Comparison of ENCODE assay signal across 22 mouse cellular contexts in the genomic region with DNA sequence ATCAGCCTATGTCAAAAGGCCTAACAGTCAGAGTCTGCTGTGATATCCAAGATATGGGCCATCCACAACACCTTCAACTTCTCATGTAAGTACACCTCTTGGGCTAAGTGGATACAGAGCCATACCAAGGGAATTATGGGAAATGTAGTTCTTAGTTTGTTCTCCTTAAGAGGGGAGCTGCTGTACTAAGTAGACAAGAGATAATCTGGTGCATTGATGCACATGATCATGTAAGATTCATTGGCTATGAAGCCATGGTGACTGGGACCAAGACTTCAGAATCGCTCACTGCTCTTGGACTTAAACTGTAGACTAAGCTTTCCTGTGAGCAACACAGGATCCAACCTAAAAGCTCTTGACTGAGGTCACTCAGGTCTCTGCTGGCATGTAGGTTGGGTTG. TPM values are rescaled to one million over a fixed set of nuclear protein-coding genes. Genes with fewer than 3 reads are reported as not detected.
DNase-seq lines count a peak whose midpoint lies in the region; ATAC-seq and TF ChIP-seq lines count a peak whose summit lies in the region.
"Had no signal": no experiment of that assay in that cellular context is flagged by ENCODE, and none has a peak within 500 bp of the region (broad histone marks: within the 10 kb centered on the region; RNA-seq: fewer than 3 reads in every experiment).

No protein-coding gene starts in this region.

- H3K9ac ChIP-seq in liver, embryonic 11.5 days (ENCODE audit: low read depth, low read length) = no peak overlapping the region
- H3K9ac ChIP-seq in ES-E14 (ENCODE audit: insufficient read depth, low read depth, low read length, poor library complexity, severe bottlenecking) = no peak overlapping the region

- no peaks in the 10 kb centered on the region for H3K9me3 ChIP-seq in liver, embryonic 11.5 days (ENCODE audit: control insufficient read depth, low read length)
- no peaks in the 10 kb centered on the region for H3K9me3 ChIP-seq in ES-E14 (ENCODE audit: control insufficient read depth, insufficient read depth, low read depth, low read length)
- H3K9me3 ChIP-seq: G1E had no signal

- H3K4me1 ChIP-seq in liver, embryonic 11.5 days (replicated peaks; ENCODE audit: control insufficient read depth, insufficient read depth, low read length) = no peaks in the 10 kb centered on the region
- H3K4me1 ChIP-seq in ES-E14 (ENCODE audit: control insufficient read depth in 2 of 2, insufficient read depth in 2 of 2, low read length in 2 of 2, poor library complexity in 1 of 2) = no peaks in the 10 kb centered on the region
- no peaks in the 10 kb centered on the region for H3K4me1 ChIP-seq in kidney, adult 2 months (ENCODE audit: control insufficient read depth, insufficient read depth, low read length)

- H3K27me3 ChIP-seq in liver, embryonic 11.5 days (replicated peaks; ENCODE audit: control insufficient read depth, insufficient read depth, low read length) = no peaks in the 10 kb centered on the region
- H3K27me3 ChIP-seq in kidney, adult 2 months (replicated peaks; ENCODE audit: control insufficient read depth, insufficient read depth, low read length) = no peaks in the 10 kb centered on the region
- H3K27me3 ChIP-seq: Patski had no signal

- in situ Hi-C loops in ES-E14 (cut with MboI; ENCODE audit: low sequenced_read_pairs in 2 of 2, unreplicated experiment in 2 of 2) = no loop called here

- WGBS in liver, embryonic 11.5 days = 90% methylated on average over 1 of the region's 1 CpGs
- 94% methylated on average over 1 of the region's 1 CpGs for WGBS in kidney, adult 2 months

- no peaks in the 10 kb centered on the region for H3K36me3 ChIP-seq in liver, embryonic 11.5 days (ENCODE audit: control insufficient read depth, insufficient read depth, low read length)
- H3K36me3 ChIP-seq in ES-E14 (ENCODE audit: control insufficient read depth, insufficient read depth, low read length, poor library complexity, severe bottlenecking) = no peaks in the 10 kb centered on the region
- no peaks in the 10 kb centered on the region for H3K36me3 ChIP-seq in kidney, adult 2 months (ENCODE audit: control insufficient read depth, insufficient read depth, low read length)
- H3K36me3 ChIP-seq: G1E had no signal

- TF ChIP-seq POLR2A in kidney, adult 2 months (IDR thresholded peaks at IDR 0.05; ENCODE audit: low read depth, low read length) = no peak

- TF ChIP-seq CTCF in kidney, adult 2 months (conservative IDR thresholded peaks at IDR 0.05; ENCODE audit: insufficient read depth, insufficient read length, low read depth, low read length) = no peak

- no peak for ATAC-seq in liver, embryonic 11.5 days (replicated peaks; ENCODE audit: low FRiP score)
- ATAC-seq: activated CD4-positive, CD25-positive, alpha-beta regulatory T cell, adult 4 months; CD4-positive, CD25-positive, alpha-beta regulatory T cell, adult 4 months; Patski had no signal

- DNase-seq in heart, adult 11 months = peak; percentile 64
- no peak for DNase-seq in heart, postnatal 14 days
- peak; percentile 17 for DNase-seq in liver, embryonic 11.5 days (ENCODE audit: low spot score)
- DNase-seq in liver = no peak
- no peak for DNase-seq in ES-E14 (ENCODE audit: low read depth, low spot score)
- DNase-seq in kidney, adult 2 months = no peak
- DNase-seq: adrenal gland, adult 2 months; adrenal gland, adult 8-10 months; adrenal gland, postnatal 10 days; adrenal gland, postnatal 14 days; adrenal gland, postnatal 25 days; adrenal gland, postnatal 36 days; B cell, adult 2 months; cerebellum, adult 11 months; cerebellum, adult 11-12 months; cerebellum, adult 18-20 months; cerebellum, adult 2 months had no signal

- no peak overlapping the region for H3K4me2 ChIP-seq in liver, embryonic 11.5 days

- intact Hi-C loops in heart, postnatal 14 days (cut with DNase I) = no loop called here

- no peak overlapping the region for H3K27ac ChIP-seq in liver, embryonic 11.5 days (ENCODE audit: low read depth, low read length)
- no peak overlapping the region for H3K27ac ChIP-seq in ES-E14 (ENCODE audit: insufficient read depth, low read depth, low read length, poor library complexity, severe bottlenecking)
- H3K27ac ChIP-seq in kidney, adult 2 months (ENCODE audit: insufficient read depth, low read depth, low read length) = no peak overlapping the region

- H3K4me3 ChIP-seq in liver, embryonic 11.5 days (ENCODE audit: low read depth, low read length) = no peak overlapping the region
- H3K4me3 ChIP-seq in ES-E14 (ENCODE audit: insufficient read depth in 1 of 2, low read depth in 1 of 2, low read length in 2 of 2, poor library complexity in 1 of 2, severe bottlenecking in 1 of 2) = no peak overlapping the region
- H3K4me3 ChIP-seq in kidney, adult 2 months (ENCODE audit: insufficient read depth, low read depth, low read length) = no peak overlapping the region

TF ChIP-seq in ES-E14, 5 proteins besides CTCF, POLR2A, EP300 and RAD21:
- TF ChIP-seq CHD2 (IDR thresholded peaks at IDR 0.05; ENCODE audit: low read depth, low read length) = no peak
- TF ChIP-seq HCFC1 (IDR thresholded peaks at IDR 0.05; ENCODE audit: borderline replicate concordance, insufficient read depth, low read length) = peak; percentile 69; the same call in 1 of the 2 replicates
TF ChIP-seq in ES-E14: peak in this region for 1.

RNA-seq across cellular contexts. Expression of gene Coro2b, which starts 31.0 kb away (rescaled TPM):
- 10 to 100 TPM; 15.7 to 16.5 TPM for total RNA-seq in heart, postnatal 14 days (2021)
- 4.5 and 4.8 TPM in 2 replicates for polyA plus RNA-seq in liver, embryonic 11.5 days (2014; fragmentation: Nextera tagmentation; extraction: Ambion mirVana)
- 4.8 and 6.2 TPM in 2 replicates for total RNA-seq in ES-E14 (2012; rRNA removed)
- 9.8 and 11.0 TPM in 2 replicates for polyA plus RNA-seq in kidney, adult 2 months (2012; rRNA removed)
- total RNA-seq: MEL had no signal
- polyA plus RNA-seq: G1E had no signal

Comparison
In these comparisons a context has a peak if more than half of its experiments do, and no peak if none do; other contexts are left out.
1. DNase-seq: peak in heart, adult 11 months (single experiment) and liver, embryonic 11.5 days (single experiment); none in heart, postnatal 14 days (0 of 2), liver (single experiment), ES-E14 (single experiment) and kidney, adult 2 months (single experiment).